Mouse (Mus musculus) megakaryocyte-erythroid progenitor cell, adult 5 weeks (primary cell): Measurements from ENCODE around the gene Gm11567. TPM values are rescaled to one million over a fixed set of nuclear protein-coding genes. Genes with fewer than 3 reads are reported as not detected.

Experiments
- polyA plus RNA-seq: library from polyadenylated mRNA; stranded (reverse); fragments of >175 nt; gene quantifications from 2 replicates; pipeline ENCODE4 v1.2.3, GENCODE M21; 2012

Gm11567 gene
- not detected in 2 replicates for polyA plus RNA-seq

DNA sequence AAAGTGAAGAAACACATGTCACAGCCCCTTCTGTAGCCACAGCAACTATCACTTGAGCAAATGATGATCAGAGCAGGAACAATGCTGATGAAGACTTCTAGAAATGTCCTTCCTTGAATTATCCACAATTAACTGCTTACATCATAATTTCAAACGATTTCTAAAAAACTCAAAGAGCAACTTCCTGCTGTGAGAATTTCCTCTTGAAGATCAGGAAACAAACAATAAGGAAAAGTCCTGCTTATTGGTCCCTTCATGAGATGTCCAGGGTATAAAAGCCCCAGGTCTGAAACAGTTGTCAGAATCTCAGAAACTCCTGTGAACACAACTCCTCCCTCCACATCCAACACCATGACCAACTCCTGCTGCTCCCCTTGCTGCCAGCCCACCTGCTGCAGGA lies at the start of gene Gm11567:
Gm11567 (plus strand) TSS at position 301 of the 400 bp plus-strand sequence.

DNA sequence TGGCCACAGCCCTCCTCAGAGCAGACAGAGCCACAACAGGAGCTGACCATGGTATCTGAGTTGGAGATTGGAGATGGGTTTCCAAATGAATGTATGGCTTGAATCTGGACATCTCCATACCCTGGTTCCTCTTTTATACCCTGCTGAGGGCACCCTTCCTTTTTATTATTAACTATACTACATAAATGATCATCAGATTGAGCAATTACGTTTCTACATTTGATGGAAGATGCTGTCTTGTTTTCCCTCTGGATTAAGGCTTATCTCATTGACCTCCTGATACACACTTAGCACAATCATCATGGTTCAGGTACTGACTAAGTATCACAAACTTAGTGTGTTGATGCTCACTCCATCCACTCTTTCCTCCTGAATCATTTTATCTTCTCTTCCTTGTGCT lies 41.0 kb upstream of the Gm11567 start, which contains the start of gene 2300003K06Rik:
2300003K06Rik (minus strand) TSS at position 101 of the 400 bp plus-strand sequence.

GRCm38 (mm10) chr11:99851508-99851907 lies 27.5 kb upstream of the Gm11567 start, which contains the start of gene Krtap4-16:
Krtap4-16 (minus strand) TSS chr11:99851608.

GRCm38 (mm10) chr11:99857617-99858016 lies 21.4 kb upstream of the Gm11567 start, which contains the start of gene Gm11568:
Gm11568 (plus strand) TSS chr11:99857917.

GRCm38 (mm10) chr11:99864176-99864575 lies 14.8 kb upstream of the Gm11567 start, which contains the start of gene Gm11559:
Gm11559 (plus strand) TSS chr11:99864476.

DNA sequence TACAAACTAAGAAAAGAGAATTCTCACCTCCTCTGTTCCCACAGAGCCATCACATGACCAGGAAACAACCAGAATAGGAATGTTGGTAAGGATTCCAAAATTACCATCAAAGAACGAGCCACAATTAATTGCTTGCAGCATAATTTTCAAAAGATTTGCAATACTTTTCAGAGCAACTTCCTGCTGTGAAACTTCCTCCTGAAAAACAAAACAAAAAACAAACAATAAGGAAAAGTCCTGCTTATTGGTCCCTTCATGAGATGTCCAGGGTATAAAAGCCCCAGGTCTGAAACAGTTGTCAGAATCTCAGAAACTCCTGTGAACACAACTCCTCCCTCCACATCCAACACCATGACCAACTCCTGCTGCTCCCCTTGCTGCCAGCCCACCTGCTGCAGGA lies 5.9 kb upstream of the Gm11567 start, which contains the start of gene Krtap9-1:
Krtap9-1 (plus strand) TSS at position 301 of the 400 bp plus-strand sequence.

GRCm38 (mm10) chr11:99907620-99908019 lies 28.6 kb downstream of the Gm11567 start, which contains the start of gene Krtap31-1:
Krtap31-1 (plus strand) TSS chr11:99907920.

GRCm38 (mm10) chr11:99914451-99914850 lies 35.5 kb downstream of the Gm11567 start, which contains the start of gene Gm11565:
Gm11565 (plus strand) TSS chr11:99914751.

Other genes with a start within 250 kb of the Gm11567 start
- not detected in 2 replicates for gene Krtap4-2, start 244.1 kb upstream of the Gm11567 start, polyA plus RNA-seq
- not detected in 2 replicates for gene Krtap4-7, start 235.1 kb upstream of the Gm11567 start, polyA plus RNA-seq
- not detected in 2 replicates for gene Gm11555, start 229.0 kb upstream of the Gm11567 start, polyA plus RNA-seq
- not detected in 2 replicates for gene Gm11563, start 220.2 kb upstream of the Gm11567 start, polyA plus RNA-seq
- 0.08 TPM in 1 of 2 replicates, not detected in the other for gene Krtap4-6, start 213.2 kb upstream of the Gm11567 start, polyA plus RNA-seq
- gene Gm14190, start 188.4 kb upstream of the Gm11567 start, polyA plus RNA-seq = not detected in 2 replicates
- gene Gm14180, start 144.9 kb upstream of the Gm11567 start, polyA plus RNA-seq = not detected in 2 replicates
- gene Gm11595, start 106.3 kb upstream of the Gm11567 start, polyA plus RNA-seq = not detected in 2 replicates
- not detected in 2 replicates for gene Krtap4-8, start 98.5 kb upstream of the Gm11567 start, polyA plus RNA-seq
- gene Krtap4-9, start 94.0 kb upstream of the Gm11567 start, polyA plus RNA-seq = not detected in 2 replicates
- not detected in 2 replicates for gene Gm11596, start 85.7 kb upstream of the Gm11567 start, polyA plus RNA-seq
- not detected in 2 replicates for gene Gm11569, start 80.3 kb upstream of the Gm11567 start, polyA plus RNA-seq
- gene Gm11554, start 74.7 kb upstream of the Gm11567 start, polyA plus RNA-seq = not detected in 2 replicates
- gene Krtap4-13, start 69.3 kb upstream of the Gm11567 start, polyA plus RNA-seq = not detected in 2 replicates
- not detected in 2 replicates for gene Gm11564, start 63.5 kb upstream of the Gm11567 start, polyA plus RNA-seq
- gene 2300003K06Rik, start 41.1 kb upstream of the Gm11567 start, polyA plus RNA-seq = not detected in 2 replicates
- gene Krtap4-16, start 27.6 kb upstream of the Gm11567 start, polyA plus RNA-seq = not detected in 2 replicates
- gene Gm11568, start 21.3 kb upstream of the Gm11567 start, polyA plus RNA-seq = not detected in 2 replicates
- not detected in 2 replicates for gene Gm11559, start 14.7 kb upstream of the Gm11567 start, polyA plus RNA-seq
- not detected in 2 replicates for gene Krtap9-1, start 5.8 kb upstream of the Gm11567 start, polyA plus RNA-seq
- gene Krtap31-1, start 28.7 kb downstream of the Gm11567 start, polyA plus RNA-seq = not detected in 2 replicates
- gene Gm11565, start 35.6 kb downstream of the Gm11567 start, polyA plus RNA-seq = not detected in 2 replicates
- gene Krtap31-2, start 57.1 kb downstream of the Gm11567 start, polyA plus RNA-seq = not detected in 2 replicates
- gene Krtap9-5, start 69.3 kb downstream of the Gm11567 start, polyA plus RNA-seq = not detected in 2 replicates
- gene Krtap29-1, start 99.9 kb downstream of the Gm11567 start, polyA plus RNA-seq = not detected in 2 replicates
- gene Krtap16-1, start 107.4 kb downstream of the Gm11567 start, polyA plus RNA-seq = not detected in 2 replicates
- gene Krtap17-1, start 114.8 kb downstream of the Gm11567 start, polyA plus RNA-seq = not detected in 2 replicates
- gene Krt33a, start 137.0 kb downstream of the Gm11567 start, polyA plus RNA-seq = not detected in 2 replicates
- not detected in 2 replicates for gene Krt33b, start 150.7 kb downstream of the Gm11567 start, polyA plus RNA-seq
- not detected in 2 replicates for gene Krt34, start 162.4 kb downstream of the Gm11567 start, polyA plus RNA-seq
- not detected in 2 replicates for gene Krt31, start 171.4 kb downstream of the Gm11567 start, polyA plus RNA-seq
- gene Krt32, start 209.0 kb downstream of the Gm11567 start, polyA plus RNA-seq = not detected in 2 replicates
- gene Krt35, start 217.1 kb downstream of the Gm11567 start, polyA plus RNA-seq = not detected in 2 replicates
- gene Krt36, start 226.4 kb downstream of the Gm11567 start, polyA plus RNA-seq = not detected in 2 replicates
- not detected in 2 replicates for gene Krt13, start 242.4 kb downstream of the Gm11567 start, polyA plus RNA-seq